Mouse (Mus musculus) midbrain, embryonic 14.5 days (tissue): ENCODE results near the gene Olfr1282. TPM values are rescaled to one million over a fixed set of nuclear protein-coding genes. Genes with fewer than 3 reads are reported as not detected.
"Not testable (repeated sequence)": the region's sequence is repeated elsewhere in the genome, so short reads cannot be mapped to it uniquely, and the experiment has no call there.

Experiments
- ATAC-seq: fragments of 200-750 bp; cut with Nextera tagmentation; 2 replicates; pipeline ENCODE4 v1.8.0; 2017; ENCODE audit warnings: moderate number of reproducible peaks, moderate library complexity; ENCODE audit not compliant: low FRiP score, low TSS enrichment
- DNase-seq: peaks from one replicate; pipeline ENCODE4 v3.0.0-alpha.2; 2015
- H3K27ac ChIP-seq: fragments of 300-500 bp; sonication (generic); replicated peaks from 2 replicates; pipeline ENCODE4 v1.5.1; 2014; ENCODE audit warnings: mild to moderate bottlenecking, low read depth, low read length, moderate library complexity
- H3K27me3 ChIP-seq: fragments of 300-500 bp; sonication (generic); 2 replicates; pipeline ENCODE4 v1.6.1; 2014; ENCODE audit warnings: low read length, control low read depth, mixed read lengths; ENCODE audit not compliant: control insufficient read depth, insufficient read depth
- H3K36me3 ChIP-seq: fragments of 300-500 bp; sonication (generic); 2 replicates; pipeline ENCODE4 v1.6.1; 2014; ENCODE audit warnings: low read length, control low read depth; ENCODE audit not compliant: control insufficient read depth, insufficient read depth
- H3K4me1 ChIP-seq: fragments of 300-500 bp; sonication (generic); 2 replicates; pipeline ENCODE4 v1.6.1; 2014; ENCODE audit warnings: mild to moderate bottlenecking, antibody characterized with exemption, low read length, control low read depth; ENCODE audit not compliant: control insufficient read depth, insufficient read depth
- H3K4me2 ChIP-seq: fragments of 300-500 bp; sonication (generic); 2 replicates; pipeline ENCODE4 v1.6.1; 2014; ENCODE audit warnings: mild to moderate bottlenecking, low read length, moderate library complexity
- H3K4me3 ChIP-seq: fragments of 300-500 bp; sonication (generic); replicated peaks from 2 replicates; pipeline ENCODE4 v1.5.1; 2014; ENCODE audit warnings: low read depth, low read length
- H3K9ac ChIP-seq: fragments of 300-500 bp; sonication (generic); replicated peaks from 2 replicates; pipeline ENCODE4 v1.6.1; 2014; ENCODE audit warnings: mild to moderate bottlenecking, low read length, moderate library complexity
- H3K9me3 ChIP-seq: fragments of 300-500 bp; sonication (generic); 2 replicates; pipeline ENCODE4 v1.6.1; 2016; ENCODE audit warnings: low read length, control low read depth, mixed read lengths; ENCODE audit not compliant: control insufficient read depth
- WGBS: fragments of 180-500 bp; shearing (Covaris S2); extraction: QIAGEN DNeasy Blood & Tissue Kit; methylation state at CpG from one replicate; pipeline ENCODE4 v1.1.7; 2014; 5-methylcytosine and 5-hydroxymethylcytosine counted together
- polyA plus RNA-seq: library from polyadenylated mRNA; unstranded; fragments of >200 nt; fragmentation: Nextera tagmentation; extraction: Ambion mirVana; gene quantifications from 2 replicates; pipeline ENCODE4 v1.2.1, GENCODE M21; 2014

Gene Olfr1282
- polyA plus RNA-seq: not detected in 2 replicates

DNA sequence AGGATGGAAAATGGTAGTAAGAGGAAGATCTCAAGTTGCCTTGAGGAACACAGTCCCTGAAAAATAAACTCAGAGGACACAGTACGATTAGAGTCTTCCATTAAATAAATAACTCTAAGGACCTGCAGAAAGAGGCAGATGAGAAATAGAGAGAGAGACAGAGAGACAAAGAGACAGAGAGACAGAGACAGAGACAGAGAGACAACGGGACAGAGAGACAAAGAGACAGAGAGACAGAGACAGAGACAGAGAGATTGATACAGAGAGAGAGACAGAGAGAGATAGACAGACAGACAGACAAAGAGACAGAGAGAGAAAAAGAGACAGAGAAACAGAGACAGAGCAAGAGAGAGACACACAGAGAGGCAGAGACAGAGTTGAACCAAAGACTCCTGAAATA is at the start of gene Olfr1282:
Gene Olfr1282 (minus strand): TSS at position 101 of the 400 bp plus-strand sequence.
- Histone ChIP-seq H3K4me1 (no peaks in the 10 kb centered on the region), H3K4me2 (no peak within 1 kb of the TSS), H3K9ac (no peak within 1 kb of the TSS), H3K9me3 (no peaks in the 10 kb centered on the region), H3K27me3 (no peaks in the 10 kb centered on the region), H3K4me3 (no peak within 1 kb of the TSS), H3K36me3 (no peaks in the 10 kb centered on the region), H3K27ac (no peak within 1 kb of the TSS)
- no peak for ATAC-seq
- 73% methylated on average over 2 of the region's 2 CpGs for WGBS
- no peak for DNase-seq

DNA sequence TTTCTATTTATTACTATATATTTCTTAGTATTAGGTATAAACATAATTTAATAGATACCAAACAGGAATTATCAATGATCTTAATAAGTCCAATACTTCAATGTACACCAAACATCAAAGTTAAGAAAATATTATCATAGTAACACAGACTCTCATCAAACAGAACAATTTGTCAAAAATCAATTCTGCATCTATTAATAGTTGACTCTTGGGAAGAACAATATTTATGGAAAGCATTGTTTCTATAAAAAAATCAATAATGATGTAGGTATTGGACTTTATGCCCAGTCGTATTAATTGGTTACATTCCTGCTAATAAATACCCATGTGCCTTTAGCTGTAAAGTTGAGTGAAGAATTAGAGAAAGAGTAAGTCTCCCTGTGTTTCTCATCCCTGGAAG is 39.3 kb upstream of the Olfr1282 start, which contains the start of gene Olfr1284:
Gene Olfr1284 (plus strand): TSS at position 301 of the 400 bp plus-strand sequence.
- Histone ChIP-seq H3K9me3 (no peaks in the 10 kb centered on the region), H3K36me3 (no peaks in the 10 kb centered on the region), H3K4me1 (no peaks in the 10 kb centered on the region), H3K9ac (no peak within 1 kb of the TSS), H3K27ac (no peak within 1 kb of the TSS), H3K27me3 (no peaks in the 10 kb centered on the region), H3K4me3 (no peak within 1 kb of the TSS), H3K4me2 (no peak within 1 kb of the TSS)
- WGBS: 91% methylated on average over 1 of the region's 1 CpGs
- no peak for DNase-seq
- no peak for ATAC-seq

DNA sequence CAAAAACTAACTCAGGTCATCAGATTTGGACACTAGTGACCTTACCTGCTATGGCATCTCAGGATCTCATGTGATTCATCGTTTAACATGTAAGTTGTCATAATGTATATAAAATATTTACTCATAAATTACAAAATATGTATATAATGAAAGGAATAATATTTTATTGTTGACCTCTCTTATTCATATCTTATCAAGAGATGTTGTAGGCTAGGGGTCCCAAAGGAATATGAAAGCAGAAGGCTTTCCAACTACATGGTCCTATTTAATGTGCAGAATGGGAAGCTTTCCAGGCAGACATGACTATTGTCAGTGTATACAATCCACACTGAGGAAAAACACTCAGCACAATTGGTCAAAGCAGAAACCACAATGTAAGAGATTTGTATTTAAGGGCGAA is 30.6 kb upstream of the Olfr1282 start, which contains the start of gene Olfr1283:
Gene Olfr1283 (plus strand): TSS at position 301 of the 400 bp plus-strand sequence.
- no peak for ATAC-seq
- no peaks in the 10 kb centered on the region for H3K27me3 ChIP-seq
- WGBS: 79% methylated on average over 2 of the region's 2 CpGs

GRCm38 (mm10) chr2:111333721-111334120 is 2.2 kb downstream of the Olfr1282 start:
- H3K4me1 ChIP-seq, ATAC-seq, H3K4me3 ChIP-seq, H3K36me3 ChIP-seq, H3K4me2 ChIP-seq, H3K9ac ChIP-seq, H3K27ac ChIP-seq, H3K9me3 ChIP-seq, H3K27me3 ChIP-seq, DNase-seq: not testable (repeated sequence)
- 93% methylated on average over 5 of the region's 5 CpGs for WGBS

More for the DNA sequence above, 30.6 kb upstream of the Olfr1282 start, which contains the start of gene Olfr1283:
- H3K27ac ChIP-seq: no peak within 1 kb of the TSS
- H3K4me2 ChIP-seq: no peak within 1 kb of the TSS
- H3K4me1 ChIP-seq: no peaks in the 10 kb centered on the region
- no peak for DNase-seq
- H3K9me3 ChIP-seq: no peaks in the 10 kb centered on the region
- no peak within 1 kb of the TSS for H3K9ac ChIP-seq
- no peak within 1 kb of the TSS for H3K4me3 ChIP-seq
- H3K36me3 ChIP-seq: no peaks in the 10 kb centered on the region

- no peak for ATAC-seq
Observed at GRCm38 (mm10) chr2:111326220-111326619, 9.7 kb downstream of the Olfr1282 start, which contains the start of gene Olfr1281. Gene Olfr1281, plus strand, starts transcription at chr2:111326520.

GRCm38 (mm10) chr2:111313717-111314116 is 22.2 kb downstream of the Olfr1282 start, which contains the start of gene Olfr1280:
Gene Olfr1280, plus strand, starts transcription at chr2:111314017.
- no peaks in the 10 kb centered on the region for H3K27me3 ChIP-seq
- ATAC-seq: no peak

More at GRCm38 (mm10) chr2:111326220-111326619, 9.7 kb downstream of the Olfr1282 start, which contains the start of gene Olfr1281:
- Histone ChIP-seq H3K4me3 (no peak within 1 kb of the TSS), H3K9me3 (no peaks in the 10 kb centered on the region), H3K9ac (no peak within 1 kb of the TSS), H3K4me2 (no peak within 1 kb of the TSS), H3K27ac (no peak within 1 kb of the TSS), H3K4me1 (no peaks in the 10 kb centered on the region), H3K27me3 (no peaks in the 10 kb centered on the region), H3K36me3 (no peaks in the 10 kb centered on the region)
- WGBS: 72% methylated on average over 2 of the region's 2 CpGs
- no peak for DNase-seq

DNA sequence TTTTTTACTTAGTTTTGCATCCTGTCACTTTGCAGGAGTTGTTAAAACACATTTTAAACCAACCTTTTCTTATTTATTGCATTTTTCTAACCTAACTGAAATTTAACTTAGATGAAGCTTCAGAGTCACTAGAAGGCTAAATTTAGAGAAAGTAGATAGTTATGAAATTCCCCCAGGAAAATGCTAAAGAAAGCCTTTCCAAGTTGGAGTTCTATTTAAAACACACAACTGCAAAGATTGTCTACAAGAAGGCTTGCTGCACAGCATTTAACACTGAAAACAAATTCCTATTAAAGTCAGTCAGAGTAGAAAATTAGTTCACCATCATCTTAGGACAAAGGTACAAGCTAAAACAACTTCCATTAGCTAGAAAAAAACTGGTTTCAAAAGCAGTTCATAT is 35.5 kb downstream of the Olfr1282 start, which contains the start of gene Olfr1279:
Gene Olfr1279 (plus strand): TSS at position 262 of the 400 bp plus-strand sequence.
- Histone ChIP-seq H3K4me1 (no peaks in the 10 kb centered on the region), H3K4me3 (no peak within 1 kb of the TSS), H3K27me3 (no peaks in the 10 kb centered on the region), H3K9ac (no peak within 1 kb of the TSS), H3K4me2 (no peak within 1 kb of the TSS), H3K27ac (no peak within 1 kb of the TSS), H3K36me3 (no peaks in the 10 kb centered on the region), H3K9me3 (no peaks in the 10 kb centered on the region)
- ATAC-seq: no peak
- DNase-seq: no peak

More at GRCm38 (mm10) chr2:111313717-111314116, 22.2 kb downstream of the Olfr1282 start, which contains the start of gene Olfr1280:
- no peak within 1 kb of the TSS for H3K9ac ChIP-seq
- no peak within 1 kb of the TSS for H3K4me2 ChIP-seq
- H3K9me3 ChIP-seq: no peaks in the 10 kb centered on the region
- H3K36me3 ChIP-seq: no peaks in the 10 kb centered on the region
- no peak within 1 kb of the TSS for H3K4me3 ChIP-seq
- H3K4me1 ChIP-seq: no peaks in the 10 kb centered on the region
- DNase-seq: no peak
- no peak within 1 kb of the TSS for H3K27ac ChIP-seq

DNA sequence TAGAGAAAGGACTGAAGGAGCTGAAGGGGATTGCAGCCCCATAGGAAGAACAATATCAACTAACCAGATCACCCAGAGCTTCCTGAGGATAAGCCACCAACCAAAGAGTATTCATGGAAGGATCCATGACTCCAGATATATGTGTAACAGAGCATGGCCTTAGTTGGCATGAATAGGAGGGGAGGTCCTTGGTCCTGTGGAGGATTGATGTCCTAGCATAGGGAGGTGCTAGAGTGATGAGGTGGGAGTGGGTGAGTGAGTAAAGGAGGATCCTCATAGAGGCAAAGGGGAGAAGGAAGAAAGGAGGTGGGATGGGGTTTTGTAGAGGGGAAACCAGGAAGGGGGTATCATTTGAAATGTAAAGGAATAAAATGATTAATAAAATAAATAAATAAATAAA is 37.3 kb downstream of the Olfr1282 start:
- H3K9ac ChIP-seq: no peak overlapping the region
- H3K27ac ChIP-seq: no peak overlapping the region
- no peaks in the 10 kb centered on the region for H3K27me3 ChIP-seq
- no peak; the same call in 1 of the 2 replicates for ATAC-seq
- H3K4me1 ChIP-seq: no peaks in the 10 kb centered on the region
- H3K4me2 ChIP-seq: no peak overlapping the region
- no peaks in the 10 kb centered on the region for H3K36me3 ChIP-seq
- no peaks in the 10 kb centered on the region for H3K9me3 ChIP-seq
- H3K4me3 ChIP-seq: no peak overlapping the region
- DNase-seq: no peak

GRCm38 (mm10) chr2:111289836-111290235 is 46.0 kb downstream of the Olfr1282 start, which contains the start of gene Olfr1278:
Gene Olfr1278, plus strand, starts transcription at chr2:111290136.
- H3K9me3 ChIP-seq: no peaks in the 10 kb centered on the region
- DNase-seq: no peak
- H3K27ac ChIP-seq: no peak within 1 kb of the TSS
- H3K27me3 ChIP-seq: no peaks in the 10 kb centered on the region
- H3K9ac ChIP-seq: no peak within 1 kb of the TSS
- no peak within 1 kb of the TSS for H3K4me2 ChIP-seq
- ATAC-seq: no peak
- no peaks in the 10 kb centered on the region for H3K36me3 ChIP-seq
- H3K4me3 ChIP-seq: no peak within 1 kb of the TSS
- H3K4me1 ChIP-seq: no peaks in the 10 kb centered on the region
